Mouse (Mus musculus): ENCODE data around the gene Galntl6.
"Not testable (repeated sequence)": the region's sequence is repeated elsewhere in the genome, so short reads cannot be mapped to it uniquely, and the experiment has no call there.

Gene Galntl6

GRCm38 (mm10) chr8:57765726-57766351 is 1146.6 kb downstream of the Galntl6 start:
- DNase-seq (ENCODE audit: low spot score in 2 of 2): no peak

DNA sequence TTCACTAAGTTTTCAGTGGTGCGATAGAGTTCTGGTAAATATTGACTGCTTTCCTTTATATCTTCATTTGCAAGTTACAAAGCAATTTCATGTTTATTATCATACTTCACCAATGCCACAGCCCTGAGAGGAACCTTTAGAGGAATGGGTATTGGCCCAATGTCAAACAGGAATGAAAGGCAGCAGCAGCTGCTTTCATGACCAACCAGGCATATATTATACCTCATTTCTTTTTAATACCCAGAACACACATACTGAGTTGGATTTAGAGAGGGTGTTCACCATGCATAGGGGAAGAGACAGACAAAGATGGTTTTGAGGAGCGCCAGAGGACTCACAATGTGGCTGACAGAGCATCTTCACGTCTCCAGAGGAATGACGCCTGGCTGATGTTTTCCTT is 1147.2 kb downstream of the Galntl6 start:
- DNase-seq (ENCODE audit: low spot score in 2 of 2): no peak

GRCm38 (mm10) chr8:57762622-57763021 is 1149.8 kb downstream of the Galntl6 start:
- DNase-seq (ENCODE audit: low spot score in 2 of 2): not testable (repeated sequence)

DNA sequence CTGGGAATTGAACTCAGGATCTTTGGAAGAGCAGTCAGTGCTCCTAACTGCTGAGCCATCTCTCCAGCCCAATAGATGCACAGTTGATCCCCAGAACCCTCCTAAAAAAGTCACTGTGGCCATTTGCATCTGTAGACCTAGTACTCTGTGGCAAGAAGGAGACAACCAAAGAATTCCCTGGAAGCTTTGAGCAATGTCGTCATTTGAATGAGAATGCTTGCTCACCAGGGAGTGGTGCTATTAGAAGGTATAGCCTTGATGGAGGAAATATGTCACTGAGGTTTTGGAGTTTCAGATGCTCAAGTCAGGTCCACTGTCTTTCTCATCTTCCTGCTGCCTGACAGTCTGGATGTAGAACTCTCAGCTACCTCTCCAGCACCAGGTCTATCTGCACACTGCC is 1151.5 kb downstream of the Galntl6 start:
- no peak for DNase-seq (ENCODE audit: low spot score in 2 of 2)

DNA sequence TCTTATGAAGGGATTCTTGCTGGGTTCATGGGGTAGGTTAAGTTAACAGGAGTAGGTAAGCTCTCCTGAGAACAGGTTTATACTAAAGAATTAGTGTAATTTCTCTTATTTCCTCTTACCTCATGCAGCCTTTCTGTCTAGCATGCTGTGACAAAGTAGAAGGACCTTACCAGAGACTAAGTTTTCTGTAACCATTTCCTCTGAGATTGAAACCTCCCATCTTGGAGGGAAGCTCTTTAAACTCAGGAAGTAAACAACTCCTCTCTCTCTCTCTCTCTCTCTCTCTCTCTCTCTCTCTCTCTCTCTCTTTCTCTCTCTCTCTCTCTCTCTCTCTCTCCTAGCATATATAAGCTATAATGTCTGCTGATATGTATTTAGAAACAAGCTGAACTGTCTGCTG is 1153.6 kb downstream of the Galntl6 start:
- DNase-seq (ENCODE audit: low spot score in 2 of 2): no peak

DNA sequence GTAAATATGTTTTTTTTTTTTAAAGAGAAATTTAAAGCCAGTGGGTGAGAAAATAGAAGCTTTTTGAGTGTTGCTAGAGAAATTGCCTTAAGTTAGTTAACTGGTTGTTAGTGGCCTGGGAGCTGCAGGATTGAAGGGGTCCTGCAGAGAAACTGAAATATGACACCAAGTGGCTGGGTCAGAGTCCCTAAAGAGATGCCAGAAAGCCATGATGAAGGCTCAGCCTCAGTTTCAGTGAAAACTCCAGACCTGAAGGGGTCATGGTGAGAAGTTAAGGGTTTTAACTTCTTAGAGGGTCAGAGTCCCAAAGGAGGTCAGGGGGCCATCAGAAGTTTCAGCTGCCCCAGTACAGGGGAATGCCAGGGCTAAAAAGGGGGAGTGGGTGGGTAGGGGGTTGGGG is 1155.0 kb downstream of the Galntl6 start:
- DNase-seq (ENCODE audit: low spot score in 2 of 2): no peak

DNA sequence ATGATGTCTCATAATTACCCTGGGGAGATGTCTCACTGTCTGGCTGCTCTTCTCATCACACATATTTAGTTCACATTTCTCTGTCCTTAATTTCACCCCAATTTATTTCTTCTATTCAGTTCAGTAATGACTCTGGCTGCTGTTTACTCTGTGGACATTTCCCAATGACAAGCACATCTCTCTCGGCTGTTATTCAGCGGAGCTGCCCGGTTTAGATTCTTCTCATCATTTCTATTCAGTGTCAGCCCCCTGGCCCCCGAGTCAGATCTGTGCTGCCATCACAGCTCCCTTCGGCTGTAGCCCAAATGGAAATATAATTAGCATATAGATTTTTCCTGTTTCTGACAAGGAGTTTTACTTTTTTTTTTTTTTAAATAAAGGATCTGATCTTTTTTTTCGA is 1158.4 kb downstream of the Galntl6 start:
- no peak for DNase-seq (ENCODE audit: low spot score in 2 of 2)

- DNase-seq (ENCODE audit: low spot score in 2 of 2): no peak
Observed at GRCm38 (mm10) chr8:57743636-57744035, 1168.8 kb downstream of the Galntl6 start.

- peak in 1 of 2 experiments; percentile 3 for DNase-seq (ENCODE audit: low spot score in 2 of 2)
Observed at GRCm38 (mm10) chr8:57741983-57742382, 1170.5 kb downstream of the Galntl6 start.

DNA sequence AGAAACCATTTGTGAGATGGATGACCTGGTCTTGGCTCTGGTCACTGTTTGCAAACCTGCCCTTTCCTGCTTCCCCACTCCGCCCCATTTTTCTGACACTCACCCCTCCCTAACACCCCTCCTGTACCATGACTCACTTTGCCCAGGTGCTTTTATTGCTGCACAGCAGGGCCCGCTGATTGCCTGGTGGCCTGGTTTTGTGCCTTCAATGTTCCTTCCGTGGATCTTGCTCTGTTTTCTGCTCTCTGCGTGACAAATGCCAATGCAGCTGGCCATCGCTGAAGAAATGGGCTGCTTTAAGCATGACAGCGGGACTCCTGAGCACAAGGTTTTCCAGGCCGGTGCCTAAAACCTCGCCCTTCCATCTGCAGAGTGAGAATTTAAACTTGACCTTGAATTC is 1171.1 kb downstream of the Galntl6 start:
- no peak for DNase-seq (ENCODE audit: low spot score in 2 of 2)

DNA sequence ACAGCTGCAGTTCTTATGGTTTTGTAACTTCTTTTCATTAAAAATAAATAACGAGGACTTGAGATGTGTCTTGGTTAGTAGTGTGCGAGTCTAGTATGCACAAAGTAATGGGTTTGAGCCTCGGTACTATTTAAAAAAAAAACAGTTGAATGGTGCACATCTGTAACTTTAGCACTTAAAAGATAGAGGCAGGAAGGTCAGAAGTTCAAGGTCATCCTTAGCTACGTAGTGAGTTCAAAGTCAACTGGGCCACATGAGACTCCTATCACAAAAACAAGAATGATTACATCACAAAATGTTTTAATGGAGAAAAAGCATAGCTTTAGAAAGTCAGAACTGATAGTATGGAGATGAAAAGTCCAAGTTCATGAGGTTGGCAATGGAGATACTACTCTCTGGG is 1175.2 kb downstream of the Galntl6 start:
- DNase-seq (ENCODE audit: low spot score in 2 of 2): no peak

GRCm38 (mm10) chr8:57732795-57733194 is 1179.6 kb downstream of the Galntl6 start:
- no peak for DNase-seq (ENCODE audit: low spot score in 2 of 2)

DNA sequence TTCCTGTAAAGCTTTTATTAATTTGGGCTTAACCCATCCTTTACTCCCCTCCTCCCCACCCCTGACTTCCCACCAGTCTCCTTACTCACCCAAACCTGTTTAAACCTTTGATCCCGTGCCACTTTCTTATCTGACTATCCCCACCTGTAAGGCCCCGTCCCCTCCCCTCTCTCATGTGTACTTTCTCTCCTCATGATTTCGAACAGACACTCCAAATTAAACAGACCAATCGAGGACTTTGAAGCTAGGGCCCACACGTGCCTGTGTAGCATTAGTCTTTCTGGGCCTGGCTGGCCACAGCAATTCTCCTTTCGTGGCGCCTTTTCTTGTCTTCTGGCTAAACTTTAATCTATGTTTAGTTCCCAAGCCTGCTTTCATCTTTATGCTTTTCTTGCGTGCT is 1180.8 kb downstream of the Galntl6 start:
- no peak for DNase-seq (ENCODE audit: low spot score in 2 of 2)

DNA sequence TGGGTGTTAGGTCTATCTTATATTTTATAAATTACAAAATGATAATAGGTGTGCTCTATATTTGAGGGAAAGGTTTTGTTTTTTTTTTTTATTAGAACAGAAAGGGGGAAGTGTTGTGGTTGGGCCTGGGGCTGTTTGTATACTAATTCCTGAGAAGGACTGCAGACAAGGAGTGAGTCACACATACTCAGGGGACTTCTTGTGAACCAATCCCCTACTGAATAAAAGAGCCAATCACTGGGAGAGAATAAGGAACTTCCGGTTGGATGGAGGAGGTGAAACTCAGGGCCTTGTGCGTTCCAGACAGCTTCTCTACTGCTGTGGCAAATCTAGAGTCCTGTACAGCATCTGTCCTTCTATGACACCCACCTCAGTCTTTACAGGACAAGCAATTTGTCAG is 1184.2 kb downstream of the Galntl6 start:
- no peak for DNase-seq (ENCODE audit: low spot score in 2 of 2)

DNA sequence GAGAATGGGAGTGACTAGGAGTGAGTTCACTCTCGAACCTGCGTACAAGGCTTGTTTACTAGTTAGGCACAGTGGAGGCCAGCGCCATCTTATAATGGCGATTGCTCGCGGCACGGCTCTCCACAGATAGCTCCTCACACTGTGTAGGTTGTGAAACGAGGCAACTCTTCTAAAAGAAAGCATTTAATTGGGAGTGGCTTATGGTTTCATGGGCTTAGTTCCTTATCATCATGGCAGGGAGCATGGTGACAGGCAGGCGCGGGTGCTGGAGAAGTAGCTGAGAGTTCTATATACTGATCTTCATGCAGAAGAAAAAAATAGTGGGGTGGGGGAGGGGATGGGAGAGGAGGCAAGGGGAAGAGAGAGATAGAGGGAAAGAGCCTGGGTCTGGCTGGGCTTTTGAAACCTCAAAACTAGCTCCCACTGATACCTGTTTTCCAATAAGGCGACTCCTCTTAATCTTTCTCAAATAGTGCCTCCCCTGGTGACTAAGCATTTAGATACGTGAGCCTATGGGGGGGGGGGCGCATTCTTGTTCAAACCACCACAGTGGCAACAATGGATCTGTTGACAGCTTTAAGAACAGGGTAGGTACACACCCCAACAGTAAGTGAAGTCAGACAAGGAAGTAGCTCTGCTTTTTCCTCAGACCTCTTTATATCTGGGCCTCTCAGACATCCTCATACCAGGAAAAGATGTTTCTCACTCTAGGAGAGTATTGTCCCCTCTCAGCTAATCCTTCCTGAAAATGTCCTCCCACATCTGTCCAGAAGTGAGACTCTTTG is 1187.4 kb downstream of the Galntl6 start:
- no peak for DNase-seq (ENCODE audit: low spot score in 2 of 2)

All from heart, adult 9 months (tissue).